Mouse (Mus musculus) liver, embryonic 16.5 days (tissue): ENCODE measurements around the gene Kdm4a. TPM values are rescaled to one million over a fixed set of nuclear protein-coding genes. Genes with fewer than 3 reads are reported as not detected.

Source experiments
- ATAC-seq: fragments of 200-750 bp; cut with Nextera tagmentation; 2 replicates; pipeline ENCODE4 v1.8.0; 2017; ENCODE audit warnings: low read depth, mild to moderate bottlenecking, moderate number of reproducible peaks, moderate library complexity
- H3K27ac ChIP-seq: fragments of 300-500 bp; sonication (generic); 2 replicates; pipeline ENCODE4 v1.5.1; 2014; ENCODE audit warnings: mild to moderate bottlenecking, low read length
- H3K27me3 ChIP-seq: fragments of 300-500 bp; sonication (generic); 2 replicates; pipeline ENCODE4 v1.6.1; 2014; ENCODE audit warnings: low read depth, low read length, mixed read lengths; ENCODE audit not compliant: control insufficient read depth, insufficient read depth
- H3K36me3 ChIP-seq: fragments of 300-500 bp; sonication (generic); 2 replicates; pipeline ENCODE4 v1.6.1; 2014; ENCODE audit warnings: mild to moderate bottlenecking; ENCODE audit not compliant: control insufficient read depth, insufficient read depth
- H3K4me1 ChIP-seq: fragments of 300-500 bp; sonication (generic); 2 replicates; pipeline ENCODE4 v1.6.1; 2014; ENCODE audit warnings: low read depth, low read length, mixed read lengths; ENCODE audit not compliant: control insufficient read depth
- H3K4me2 ChIP-seq: fragments of 300-500 bp; sonication (generic); 2 replicates; pipeline ENCODE4 v1.6.1; 2014; ENCODE audit warnings: low read depth, low read length, mixed read lengths
- H3K4me3 ChIP-seq: fragments of 300-500 bp; sonication (generic); 2 replicates; pipeline ENCODE4 v1.5.1; 2014; ENCODE audit warnings: low read depth, mild to moderate bottlenecking, low read length
- H3K9ac ChIP-seq: fragments of 300-500 bp; sonication (generic); 2 replicates; pipeline ENCODE4 v1.6.1; 2014; ENCODE audit warnings: low read depth, low read length
- H3K9me3 ChIP-seq: fragments of 300-500 bp; sonication (generic); replicated peaks from 2 replicates; pipeline ENCODE4 v1.6.1; 2016; ENCODE audit warnings: low read length; ENCODE audit not compliant: control insufficient read depth
- WGBS: fragments of 180-500 bp; shearing (Covaris S2); extraction: QIAGEN DNeasy Blood & Tissue Kit; methylation state at CpG from one replicate; pipeline ENCODE4 v1.1.7; 2014; ENCODE audit not compliant: insufficient replicate concordance; 5-methylcytosine and 5-hydroxymethylcytosine counted together
- polyA plus RNA-seq: library from polyadenylated mRNA; unstranded; fragments of >200 nt; fragmentation: Nextera tagmentation; extraction: Ambion mirVana; gene quantifications from 2 replicates; pipeline ENCODE4 v1.2.1, GENCODE M21; 2015

Gene Kdm4a
- 9.7 and 9.8 TPM in 2 replicates for polyA plus RNA-seq

- H3K9me3 ChIP-seq: no peaks in the 10 kb centered on the region
- peaks cover 23% of the 10 kb centered on the region for H3K36me3 ChIP-seq
- H3K4me2 ChIP-seq: peak within 1 kb of the TSS; percentile 85
- no peaks in the 10 kb centered on the region for H3K27me3 ChIP-seq
- peak; percentile 96 for ATAC-seq
- H3K4me1 ChIP-seq: peaks cover 12% of the 10 kb centered on the region
- WGBS: under 1% methylated on average over 38 of the region's 38 CpGs
- peak within 1 kb of the TSS; percentile 79 for H3K4me3 ChIP-seq
- peak within 1 kb of the TSS; percentile 96 for H3K27ac ChIP-seq
- H3K9ac ChIP-seq: peak within 1 kb of the TSS; percentile 85
These were observed at the start of gene Kdm4a for GRCm38 (mm10) chr4:118179467-118180300. TSS of gene Kdm4a (minus strand) at chr4:118180043.

GRCm38 (mm10) chr4:118229035-118229770 lies 49.4 kb upstream of the Kdm4a start:
- peaks cover 3% of the 10 kb centered on the region; the same call in 1 of the 2 replicates for H3K4me1 ChIP-seq
- H3K4me2 ChIP-seq: no peak overlapping the region
- no peaks in the 10 kb centered on the region for H3K9me3 ChIP-seq
- 46% methylated on average over 6 of the region's 6 CpGs for WGBS
- no peak overlapping the region for H3K27ac ChIP-seq
- H3K27me3 ChIP-seq: no peaks in the 10 kb centered on the region
- no peaks in the 10 kb centered on the region for H3K36me3 ChIP-seq
- H3K9ac ChIP-seq: no peak overlapping the region
- no peak for ATAC-seq
- no peak overlapping the region for H3K4me3 ChIP-seq

GRCm38 (mm10) chr4:118227398-118227797 lies 47.6 kb upstream of the Kdm4a start:
- Histone ChIP-seq H3K4me1 (no peaks in the 10 kb centered on the region), H3K27ac (peak overlapping the region; percentile 41; the same call in 1 of the 2 replicates), H3K4me3 (no peak overlapping the region), H3K9ac (no peak overlapping the region), H3K9me3 (no peaks in the 10 kb centered on the region), H3K36me3 (no peaks in the 10 kb centered on the region), H3K4me2 (no peak overlapping the region), H3K27me3 (no peaks in the 10 kb centered on the region)
- peak; percentile 72 for ATAC-seq
- 63% methylated on average over 12 of the region's 12 CpGs for WGBS

GRCm38 (mm10) chr4:118221261-118221660 lies 41.4 kb upstream of the Kdm4a start:
- no peaks in the 10 kb centered on the region for H3K36me3 ChIP-seq
- no peak overlapping the region for H3K4me2 ChIP-seq
- ATAC-seq: no peak
- no peaks in the 10 kb centered on the region for H3K27me3 ChIP-seq
- no peak overlapping the region for H3K4me3 ChIP-seq
- no peaks in the 10 kb centered on the region for H3K9me3 ChIP-seq
- WGBS: 32% methylated on average over 7 of the region's 7 CpGs
- H3K4me1 ChIP-seq: no peaks in the 10 kb centered on the region; the same call in 1 of the 2 replicates
- H3K9ac ChIP-seq: no peak overlapping the region
- no peak overlapping the region for H3K27ac ChIP-seq

GRCm38 (mm10) chr4:118220756-118221155 lies 40.9 kb upstream of the Kdm4a start:
- Histone ChIP-seq H3K9ac (no peak overlapping the region), H3K4me1 (no peaks in the 10 kb centered on the region; the same call in 1 of the 2 replicates), H3K4me3 (no peak overlapping the region), H3K9me3 (no peaks in the 10 kb centered on the region), H3K4me2 (no peak overlapping the region), H3K27ac (no peak overlapping the region), H3K27me3 (no peaks in the 10 kb centered on the region), H3K36me3 (no peaks in the 10 kb centered on the region)
- no peak for ATAC-seq
- 65% methylated on average over 9 of the region's 9 CpGs for WGBS

GRCm38 (mm10) chr4:118219487-118219886 lies 39.6 kb upstream of the Kdm4a start:
- no peaks in the 10 kb centered on the region for H3K36me3 ChIP-seq
- 79% methylated on average over 6 of the region's 6 CpGs for WGBS
- no peak overlapping the region for H3K9ac ChIP-seq
- no peaks in the 10 kb centered on the region for H3K9me3 ChIP-seq
- H3K4me1 ChIP-seq: no peaks in the 10 kb centered on the region; the same call in 1 of the 2 replicates
- H3K4me3 ChIP-seq: no peak overlapping the region
- no peaks in the 10 kb centered on the region for H3K27me3 ChIP-seq
- ATAC-seq: no peak
- H3K27ac ChIP-seq: no peak overlapping the region
- H3K4me2 ChIP-seq: no peak overlapping the region

- no peak overlapping the region for H3K9ac ChIP-seq
- no peak overlapping the region for H3K4me2 ChIP-seq
- no peak overlapping the region for H3K27ac ChIP-seq
- 0 out of 2 replicates have a peak, but pooled peaks cover under 1% of the 10 kb centered on the region for H3K36me3 ChIP-seq
- 67% methylated on average over 5 of the region's 5 CpGs for WGBS
- H3K4me1 ChIP-seq: no peaks in the 10 kb centered on the region; the same call in 1 of the 2 replicates
- H3K27me3 ChIP-seq: no peaks in the 10 kb centered on the region
- H3K4me3 ChIP-seq: no peak overlapping the region
- no peaks in the 10 kb centered on the region for H3K9me3 ChIP-seq
- no peak for ATAC-seq
These were observed 38.7 kb upstream of the Kdm4a start for GRCm38 (mm10) chr4:118218521-118218920.

- no peak overlapping the region for H3K4me2 ChIP-seq
- no peaks in the 10 kb centered on the region for H3K27me3 ChIP-seq
- no peak overlapping the region for H3K4me3 ChIP-seq
- 0 out of 2 replicates have a peak, but pooled peaks cover 2% of the 10 kb centered on the region for H3K36me3 ChIP-seq
- WGBS: 62% methylated on average over 17 of the region's 17 CpGs
- peak; percentile 64 for ATAC-seq
- H3K27ac ChIP-seq: no peak overlapping the region
- H3K9me3 ChIP-seq: no peaks in the 10 kb centered on the region
- no peak overlapping the region for H3K9ac ChIP-seq
- no peaks in the 10 kb centered on the region; the same call in 1 of the 2 replicates for H3K4me1 ChIP-seq
These were observed 37.1 kb upstream of the Kdm4a start for GRCm38 (mm10) chr4:118216726-118217595.
